Mouse (Mus musculus): Measurements from ENCODE around the gene Dazap1. TPM values are rescaled to one million over a fixed set of nuclear protein-coding genes. Genes with fewer than 3 reads are reported as not detected.

The Dazap1 gene
- polyA plus RNA-seq, 1 experiment: 66.8 TPM

GRCm38 (mm10) chr10:80261585-80261968 is 291 bp downstream of the Dazap1 start:
- H3K27ac ChIP-seq (ENCODE audit: insufficient read depth, low read length): peak overlapping the region; percentile 86
- H3K4me1 ChIP-seq (ENCODE audit: control insufficient read depth, insufficient read depth, insufficient read length): peaks cover 8% of the 10 kb centered on the region
- TF ChIP-seq CTCF (IDR thresholded peaks at IDR 0.05; ENCODE audit: extremely low read depth, insufficient read depth, insufficient read length, insufficient replicate concordance) (no peak), POLR2A (IDR thresholded peaks at IDR 0.05; ENCODE audit: low read depth, low read length) (no peak; the same call in 1 of the 2 replicates)
- DNase-seq (ENCODE audit: low read depth in 1 of 2, low spot score in 2 of 2): peak; percentile 70 to 88
- H3K4me3 ChIP-seq (ENCODE audit: extremely low read depth, insufficient read depth, insufficient read length): peak overlapping the region; percentile 58
- 1% methylated on average over 14 of the region's 14 CpGs for WGBS
- no peaks in the 10 kb centered on the region for H3K27me3 ChIP-seq (ENCODE audit: control insufficient read depth, insufficient read depth, low read length)
- H3K36me3 ChIP-seq (ENCODE audit: control insufficient read depth, insufficient read depth, low read length): peaks cover 7% of the 10 kb centered on the region; the same call in 1 of the 2 replicates

- no peak overlapping the region for H3K4me3 ChIP-seq (ENCODE audit: extremely low read depth, insufficient read depth, insufficient read length)
- WGBS: 70% methylated on average over 12 of the region's 12 CpGs
- TF ChIP-seq CTCF (IDR thresholded peaks at IDR 0.05; ENCODE audit: extremely low read depth, insufficient read depth, insufficient read length, insufficient replicate concordance) (no peak), POLR2A (IDR thresholded peaks at IDR 0.05; ENCODE audit: low read depth, low read length) (no peak)
Observed at GRCm38 (mm10) chr10:80262169-80262568, 883 bp downstream of the Dazap1 start.

GRCm38 (mm10) chr10:80262776-80263365 is 1.6 kb downstream of the Dazap1 start:
- no peaks in the 10 kb centered on the region for H3K27me3 ChIP-seq (ENCODE audit: control insufficient read depth, insufficient read depth, low read length)
- H3K36me3 ChIP-seq (ENCODE audit: control insufficient read depth, insufficient read depth, low read length): no peaks in the 10 kb centered on the region; the same call in 1 of the 2 replicates
- no peak overlapping the region for H3K4me3 ChIP-seq (ENCODE audit: extremely low read depth, insufficient read depth, insufficient read length)
- no peak overlapping the region for H3K27ac ChIP-seq (ENCODE audit: insufficient read depth, low read length)
- DNase-seq (ENCODE audit: low read depth in 1 of 2, low spot score in 2 of 2): no peak
- peaks cover 15% of the 10 kb centered on the region for H3K4me1 ChIP-seq (ENCODE audit: control insufficient read depth, insufficient read depth, insufficient read length)
- WGBS: 97% methylated on average over 10 of the region's 10 CpGs
- no peak for TF ChIP-seq CTCF (IDR thresholded peaks at IDR 0.05; ENCODE audit: extremely low read depth, insufficient read depth, insufficient read length, insufficient replicate concordance)
- TF ChIP-seq POLR2A (IDR thresholded peaks at IDR 0.05; ENCODE audit: low read depth, low read length): no peak

More at GRCm38 (mm10) chr10:80262169-80262568, 883 bp downstream of the Dazap1 start:
- peaks cover 8% of the 10 kb centered on the region for H3K4me1 ChIP-seq (ENCODE audit: control insufficient read depth, insufficient read depth, insufficient read length)
- no peak overlapping the region for H3K27ac ChIP-seq (ENCODE audit: insufficient read depth, low read length)
- peaks cover 4% of the 10 kb centered on the region; the same call in 1 of the 2 replicates for H3K36me3 ChIP-seq (ENCODE audit: control insufficient read depth, insufficient read depth, low read length)
- H3K27me3 ChIP-seq (ENCODE audit: control insufficient read depth, insufficient read depth, low read length): no peaks in the 10 kb centered on the region
- no peak for DNase-seq (ENCODE audit: low read depth in 1 of 2, low spot score in 2 of 2)

- Histone ChIP-seq H3K27ac (ENCODE audit: insufficient read depth, low read length) (peak overlapping the region; percentile 80), H3K4me1 (ENCODE audit: control insufficient read depth, insufficient read depth, insufficient read length) (peaks cover 17% of the 10 kb centered on the region), H3K27me3 (ENCODE audit: control insufficient read depth, insufficient read depth, low read length) (no peaks in the 10 kb centered on the region), H3K36me3 (ENCODE audit: control insufficient read depth, insufficient read depth, low read length) (no peaks in the 10 kb centered on the region), H3K4me3 (ENCODE audit: extremely low read depth, insufficient read depth, insufficient read length) (peak overlapping the region; percentile 90)
- TF ChIP-seq CTCF (IDR thresholded peaks at IDR 0.05; ENCODE audit: extremely low read depth, insufficient read depth, insufficient read length, insufficient replicate concordance): no peak
- peak; percentile 75 for TF ChIP-seq POLR2A (IDR thresholded peaks at IDR 0.05; ENCODE audit: low read depth, low read length)
- DNase-seq (ENCODE audit: low read depth in 1 of 2, low spot score in 2 of 2): peak; percentile 97 to 98
- under 1% methylated on average over 69 of the region's 81 CpGs for WGBS
Observed at GRCm38 (mm10) chr10:80264341-80265148, 3.3 kb downstream of the Dazap1 start.

- WGBS: 0% methylated on average over 18 of the region's 18 CpGs
- no peak for TF ChIP-seq CTCF (IDR thresholded peaks at IDR 0.05; ENCODE audit: extremely low read depth, insufficient read depth, insufficient read length, insufficient replicate concordance)
- no peak for TF ChIP-seq POLR2A (IDR thresholded peaks at IDR 0.05; ENCODE audit: low read depth, low read length)
- Histone ChIP-seq H3K4me1 (ENCODE audit: control insufficient read depth, insufficient read depth, insufficient read length) (peaks cover 20% of the 10 kb centered on the region), H3K4me3 (ENCODE audit: extremely low read depth, insufficient read depth, insufficient read length) (peak overlapping the region; percentile 90), H3K27me3 (ENCODE audit: control insufficient read depth, insufficient read depth, low read length) (no peaks in the 10 kb centered on the region), H3K36me3 (ENCODE audit: control insufficient read depth, insufficient read depth, low read length) (no peaks in the 10 kb centered on the region), H3K27ac (ENCODE audit: insufficient read depth, low read length) (peak overlapping the region; percentile 80)
- no peak for DNase-seq (ENCODE audit: low read depth in 1 of 2, low spot score in 2 of 2)
Observed at GRCm38 (mm10) chr10:80265149-80265486, 3.8 kb downstream of the Dazap1 start.

- Histone ChIP-seq H3K27me3 (ENCODE audit: control insufficient read depth, insufficient read depth, low read length) (no peaks in the 10 kb centered on the region), H3K36me3 (ENCODE audit: control insufficient read depth, insufficient read depth, low read length) (peaks cover 7% of the 10 kb centered on the region; the same call in 1 of the 2 replicates), H3K4me3 (ENCODE audit: extremely low read depth, insufficient read depth, insufficient read length) (no peak overlapping the region), H3K27ac (ENCODE audit: insufficient read depth, low read length) (no peak overlapping the region), H3K4me1 (ENCODE audit: control insufficient read depth, insufficient read depth, insufficient read length) (peaks cover 34% of the 10 kb centered on the region; the same call in 1 of the 2 replicates)
- WGBS: 55% methylated on average over 2 of the region's 2 CpGs
- DNase-seq (ENCODE audit: low read depth in 1 of 2, low spot score in 2 of 2): no peak
- TF ChIP-seq CTCF (IDR thresholded peaks at IDR 0.05; ENCODE audit: extremely low read depth, insufficient read depth, insufficient read length, insufficient replicate concordance): no peak
- no peak for TF ChIP-seq POLR2A (IDR thresholded peaks at IDR 0.05; ENCODE audit: low read depth, low read length)
Observed at GRCm38 (mm10) chr10:80270099-80270498, 8.8 kb downstream of the Dazap1 start.

Measured in spleen, adult 2 months (tissue).